In the genomic region with DNA sequence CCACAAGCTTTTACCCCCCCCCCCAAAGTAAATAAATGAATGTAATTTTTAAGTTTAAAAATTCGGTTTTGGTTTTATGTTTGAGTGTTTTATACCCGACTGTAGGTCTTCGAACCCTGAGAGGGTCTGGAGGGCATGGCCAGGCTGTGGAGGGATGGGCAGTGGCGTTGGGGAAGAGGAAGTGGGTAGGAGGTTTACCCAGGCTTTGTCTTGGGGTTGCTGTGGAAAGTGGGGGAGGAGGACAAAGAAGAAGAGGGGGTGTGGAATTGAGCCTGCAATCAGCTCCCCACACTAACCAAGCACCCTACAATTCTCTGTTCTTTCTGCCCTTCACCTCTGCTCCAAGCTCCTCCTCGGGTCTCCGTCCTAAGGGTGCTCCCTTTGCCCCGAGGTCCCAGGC, we compare ENCODE assay signal across 38 mouse cellular contexts. TPM values are rescaled to one million over a fixed set of nuclear protein-coding genes. Genes with fewer than 3 reads are reported as not detected.
"Had no signal": no experiment of that assay in that cellular context is flagged by ENCODE, and none has a peak within 500 bp of the region (broad histone marks: within the 10 kb centered on the region; RNA-seq: fewer than 3 reads in every experiment).

No protein-coding gene starts in this region.

- H3K9ac ChIP-seq: heart, embryonic 13.5 days; heart, embryonic 15.5 days; hindbrain, embryonic 13.5 days; hindbrain, embryonic 15.5 days; limb, embryonic 13.5 days; limb, embryonic 15.5 days had no signal

- ATAC-seq: hindbrain, postnatal 0 days; intestine, postnatal 0 days had no signal

- H3K4me1 ChIP-seq: heart, embryonic 10.5 days; heart, embryonic 13.5 days; heart, embryonic 15.5 days; hindbrain, embryonic 13.5 days; hindbrain, embryonic 15.5 days; limb, embryonic 13.5 days; limb, embryonic 15.5 days had no signal

- H3K27ac ChIP-seq: gastrocnemius, adult 2 months; heart, embryonic 10.5 days; heart, embryonic 13.5 days; heart, embryonic 15.5 days; hindbrain, embryonic 13.5 days; hindbrain, embryonic 15.5 days; hindbrain, postnatal 0 days; layer of hippocampus, adult 2 months; left cerebral cortex, adult 2 months; limb, embryonic 13.5 days; limb, embryonic 15.5 days had no signal

- DNase-seq: gastrocnemius, adult 2 months; gastrocnemius, postnatal 10 days; gastrocnemius, postnatal 25 days; heart, adult 18-20 months; heart, postnatal 14 days; heart, postnatal 36 days; kidney, adult 18-20 months; kidney, adult 8-10 months; kidney, postnatal 10 days; kidney, postnatal 25 days; kidney, postnatal 4 days; left cerebral cortex, postnatal 4 days had no signal

- H3K4me3 ChIP-seq: gastrocnemius, adult 2 months; heart, embryonic 10.5 days; heart, embryonic 13.5 days; heart, embryonic 15.5 days; hindbrain, embryonic 13.5 days; hindbrain, embryonic 15.5 days; layer of hippocampus, adult 2 months; left cerebral cortex, adult 2 months; limb, embryonic 13.5 days; limb, embryonic 15.5 days had no signal

- H3K9me3 ChIP-seq: heart, embryonic 10.5 days; heart, embryonic 13.5 days; heart, embryonic 15.5 days; hindbrain, embryonic 13.5 days; hindbrain, embryonic 15.5 days; limb, embryonic 13.5 days; limb, embryonic 15.5 days had no signal

- H3K4me2 ChIP-seq: heart, embryonic 13.5 days; heart, embryonic 15.5 days; hindbrain, embryonic 13.5 days; hindbrain, embryonic 15.5 days; limb, embryonic 13.5 days; limb, embryonic 15.5 days had no signal

- H3K36me3 ChIP-seq: heart, embryonic 10.5 days; heart, embryonic 13.5 days; heart, embryonic 15.5 days; hindbrain, embryonic 13.5 days; hindbrain, embryonic 15.5 days; limb, embryonic 13.5 days; limb, embryonic 15.5 days had no signal

RNA-seq across cellular contexts. Expression of a gene that starts 11.3 kb away (rescaled TPM):
- total RNA-seq: gastrocnemius, adult 2 months; gastrocnemius, postnatal 10 days; gastrocnemius, postnatal 25 days; gastrocnemius, postnatal 4 days; heart, adult 18-20 months; heart, adult 8-10 months; heart, postnatal 14 days; heart, postnatal 36 days; hematopoietic stem cell, adult 5-6 weeks; hindbrain, postnatal 0 days; layer of hippocampus, adult 2 months; layer of hippocampus, postnatal 10 days; layer of hippocampus, postnatal 25 days; left cerebral cortex, adult 2 months; left cerebral cortex, postnatal 10 days; left cerebral cortex, postnatal 25 days; left cerebral cortex, postnatal 4 days; liver, adult 2 months had no signal
- polyA plus RNA-seq: heart, embryonic 10.5 days; heart, embryonic 13.5 days; heart, embryonic 15.5 days; heart, postnatal 0 days; hindbrain, embryonic 11.5 days; hindbrain, embryonic 13.5 days; hindbrain, postnatal 0 days; intestine, embryonic 14.5 days; intestine, postnatal 0 days; kidney, embryonic 14.5 days; kidney, embryonic 16.5 days; limb, embryonic 11.5 days; limb, embryonic 15.5 days; liver, adult 2 months had no signal

RNA-seq across cellular contexts. Expression of a gene that starts 15.4 kb away (rescaled TPM):
- total RNA-seq: gastrocnemius, adult 2 months; gastrocnemius, postnatal 10 days; gastrocnemius, postnatal 25 days; gastrocnemius, postnatal 4 days; heart, adult 18-20 months; heart, adult 8-10 months; heart, postnatal 14 days; heart, postnatal 36 days; hindbrain, postnatal 0 days; layer of hippocampus, adult 2 months; layer of hippocampus, postnatal 10 days; layer of hippocampus, postnatal 25 days; left cerebral cortex, adult 2 months; left cerebral cortex, postnatal 10 days; left cerebral cortex, postnatal 25 days; left cerebral cortex, postnatal 4 days; liver, adult 2 months had no signal
- polyA plus RNA-seq: frontal cortex, adult 2 months; heart, embryonic 10.5 days; heart, embryonic 13.5 days; heart, embryonic 15.5 days; heart, postnatal 0 days; hindbrain, embryonic 11.5 days; hindbrain, embryonic 15.5 days; intestine, embryonic 14.5 days; intestine, postnatal 0 days; kidney, embryonic 14.5 days; kidney, embryonic 16.5 days; liver, adult 2 months had no signal

RNA-seq across cellular contexts. Expression of a gene that starts 26.1 kb away (rescaled TPM):
- total RNA-seq: gastrocnemius, adult 2 months; hematopoietic stem cell, adult 5-6 weeks had no signal
